Comparison of ENCODE assay signal across 8 mouse cellular contexts in the genomic region with DNA sequence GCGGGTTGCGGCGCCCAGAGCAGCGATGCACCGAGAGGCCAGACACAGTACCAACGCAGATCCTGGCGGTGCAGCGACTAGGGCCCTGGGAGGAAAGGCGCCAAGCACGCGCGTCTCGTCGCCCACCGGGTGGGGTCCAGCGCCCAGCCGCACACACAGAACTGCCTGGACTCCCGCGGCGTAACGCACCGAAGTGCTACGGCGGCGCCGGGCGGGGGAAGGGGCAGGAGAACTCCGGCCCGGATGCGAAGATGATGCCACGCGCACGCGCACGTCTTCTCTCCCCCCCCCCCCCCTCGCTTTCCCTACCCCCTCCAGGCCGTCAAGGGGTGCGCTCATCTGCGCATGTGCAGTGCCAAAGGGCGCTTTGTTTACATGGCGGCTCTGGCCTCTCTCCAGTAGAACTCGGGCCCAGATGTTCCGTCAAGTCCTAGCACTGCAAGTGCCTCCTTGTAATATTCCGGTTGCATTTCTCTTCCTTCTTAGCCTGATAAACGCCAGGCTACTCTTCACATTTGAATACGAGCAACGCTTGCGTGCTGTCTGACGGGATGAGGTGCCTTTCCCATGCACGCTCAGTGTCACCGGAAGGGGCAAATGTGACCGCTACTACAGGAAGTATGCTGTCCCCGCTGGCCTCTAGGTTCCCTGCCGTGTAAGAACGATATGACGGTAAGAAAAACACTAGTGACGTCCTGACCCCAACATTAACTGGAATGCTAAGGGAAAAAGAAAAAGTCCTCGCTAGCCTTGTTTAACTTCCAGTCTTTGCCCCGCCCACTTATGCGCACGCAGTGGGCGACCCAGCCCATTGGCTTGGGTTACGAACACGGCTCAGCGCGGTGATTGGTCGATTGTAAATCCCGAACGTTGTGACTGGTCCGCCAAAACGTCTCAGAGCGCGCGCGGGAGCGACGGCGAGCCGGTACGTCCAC. TPM values are rescaled to one million over a fixed set of nuclear protein-coding genes. Genes with fewer than 3 reads are reported as not detected.
A peak's percentile ranks its signal among the peaks of the same experiment; 100 is the strongest.
DNase-seq lines count a peak whose midpoint lies in the region; ATAC-seq and TF ChIP-seq lines count a peak whose summit lies in the region.

A gene (minus strand): TSS at position 238 of the 935 bp plus-strand sequence.
A gene (plus strand): TSS at position 348 of the 935 bp plus-strand sequence.

- peak within 1 kb of the TSS; percentile 88 for H3K4me2 ChIP-seq in kidney, embryonic 14.5 days (replicated peaks; ENCODE audit: low read depth, low read length)
- H3K4me2 ChIP-seq in limb, embryonic 15.5 days = peak within 1 kb of the TSS; percentile 85

- ATAC-seq in kidney, embryonic 14.5 days (ENCODE audit: low FRiP score, low TSS enrichment) = peak; percentile 95
- peak; percentile 94 for ATAC-seq in limb, embryonic 15.5 days (ENCODE audit: insufficient number of reproducible peaks, low FRiP score, low TSS enrichment, low read depth)

- no peaks in the 10 kb centered on the region for H3K27me3 ChIP-seq in kidney, embryonic 14.5 days (ENCODE audit: control insufficient read depth, insufficient read depth, low read length)
- H3K27me3 ChIP-seq in limb, embryonic 15.5 days = no peaks in the 10 kb centered on the region

- no peaks in the 10 kb centered on the region for H3K9me3 ChIP-seq in kidney, embryonic 14.5 days (ENCODE audit: control insufficient read depth, low read length)
- no peaks in the 10 kb centered on the region for H3K9me3 ChIP-seq in limb, embryonic 15.5 days

- TF ChIP-seq CTCF in bone marrow macrophage, adult 2 months (IDR thresholded peaks at IDR 0.05; ENCODE audit: low read depth, low read length) = no peak
- no peak for TF ChIP-seq CTCF in embryonic fibroblast, embryonic 13.5 days (IDR thresholded peaks at IDR 0.05; ENCODE audit: borderline replicate concordance, insufficient read depth, low read length)

- under 1% methylated on average over 73 of the region's 80 CpGs for WGBS in kidney, embryonic 14.5 days
- under 1% methylated on average over 69 of the region's 80 CpGs for WGBS in limb, embryonic 15.5 days

- peak; percentile 87; the same call in 1 of the 2 replicates for TF ChIP-seq POLR2A in bone marrow macrophage, adult 2 months (IDR thresholded peaks at IDR 0.05; ENCODE audit: borderline replicate concordance, low read depth, low read length)
- TF ChIP-seq POLR2A in embryonic fibroblast, embryonic 13.5 days (IDR thresholded peaks at IDR 0.05; ENCODE audit: low read depth, low read length) = peak; percentile 91

- H3K4me1 ChIP-seq in bone marrow macrophage, adult 2 months (ENCODE audit: control insufficient read depth, insufficient read depth, low read length) = peaks cover 22% of the 10 kb centered on the region
- H3K4me1 ChIP-seq in embryonic fibroblast, embryonic 13.5 days (ENCODE audit: control insufficient read depth, insufficient read depth, low read length) = peaks cover 10% of the 10 kb centered on the region; the same call in 1 of the 2 replicates
- peaks cover 29% of the 10 kb centered on the region for H3K4me1 ChIP-seq in kidney, embryonic 14.5 days (ENCODE audit: control insufficient read depth, insufficient read depth, low read length)
- peaks cover 43% of the 10 kb centered on the region for H3K4me1 ChIP-seq in limb, embryonic 15.5 days

- H3K27ac ChIP-seq in bone marrow macrophage, adult 2 months (ENCODE audit: insufficient read depth, low read depth, low read length) = peak within 1 kb of the TSS; percentile 71
- H3K27ac ChIP-seq in embryonic fibroblast, embryonic 13.5 days (ENCODE audit: insufficient read depth, low read length) = peak within 1 kb of the TSS; percentile 39
- H3K27ac ChIP-seq in kidney, embryonic 14.5 days (ENCODE audit: low read depth, low read length) = peak within 1 kb of the TSS; percentile 90
- H3K27ac ChIP-seq in limb, embryonic 15.5 days = peak within 1 kb of the TSS; percentile 91

- peaks cover 4% of the 10 kb centered on the region; the same call in 1 of the 2 replicates for H3K36me3 ChIP-seq in kidney, embryonic 14.5 days (ENCODE audit: control insufficient read depth, insufficient read depth, low read length)
- no peaks in the 10 kb centered on the region for H3K36me3 ChIP-seq in limb, embryonic 15.5 days

- H3K9ac ChIP-seq in kidney, embryonic 14.5 days (ENCODE audit: low read depth, low read length) = peak within 1 kb of the TSS; percentile 94
- peak within 1 kb of the TSS; percentile 97 for H3K9ac ChIP-seq in limb, embryonic 15.5 days

- peak within 1 kb of the TSS; percentile 78 for H3K4me3 ChIP-seq in bone marrow macrophage, adult 2 months (ENCODE audit: insufficient read depth, low read length)
- peak within 1 kb of the TSS; percentile 76 for H3K4me3 ChIP-seq in embryonic fibroblast, embryonic 13.5 days (ENCODE audit: insufficient read depth, low read length)
- H3K4me3 ChIP-seq in kidney, embryonic 14.5 days (ENCODE audit: low read length) = peak within 1 kb of the TSS; percentile 97
- H3K4me3 ChIP-seq in limb, embryonic 15.5 days = peak within 1 kb of the TSS; percentile 98

- DNase-seq in A20 (ENCODE audit: low read depth, low spot score) = peak; percentile 97
- DNase-seq in heart, adult 9 months (ENCODE audit: low spot score in 2 of 2) = peak; percentile 97
- DNase-seq in monocyte, adult 2 months (ENCODE audit: low read depth in 1 of 2, low spot score in 2 of 2) = peak; percentile 83 to 92
- peak; percentile 91 to 95 for DNase-seq in spleen, postnatal 36 days (ENCODE audit: low spot score in 2 of 2)

RNA-seq across cellular contexts. Expression of the first gene that starts in this region (rescaled TPM):
- polyA plus RNA-seq in bone marrow macrophage, adult 2 months (2012; ENCODE audit: insufficient read depth, insufficient read length, missing spikeins) = 32.6 and 35.8 TPM in 2 replicates
- polyA plus RNA-seq in embryonic fibroblast, embryonic 13.5 days (2011; ENCODE audit: insufficient read length, low read depth, missing spikeins) = 37.6 and 45.6 TPM in 2 replicates
- polyA plus RNA-seq in kidney, embryonic 14.5 days (2014; fragmentation: Nextera tagmentation; extraction: Ambion mirVana) = 24.1 and 42.3 TPM in 2 replicates
- 36.4 and 36.5 TPM in 2 replicates for polyA plus RNA-seq in limb, embryonic 15.5 days (2015; fragmentation: Nextera tagmentation; extraction: Ambion mirVana)

RNA-seq across cellular contexts. Expression of the second gene that starts in this region (rescaled TPM):
- 26.1 and 28.0 TPM in 2 replicates for polyA plus RNA-seq in bone marrow macrophage, adult 2 months (2012; ENCODE audit: insufficient read depth, insufficient read length, missing spikeins)
- polyA plus RNA-seq in embryonic fibroblast, embryonic 13.5 days (2011; ENCODE audit: insufficient read length, low read depth, missing spikeins) = 16.7 and 18.2 TPM in 2 replicates
- polyA plus RNA-seq in kidney, embryonic 14.5 days (2014; fragmentation: Nextera tagmentation; extraction: Ambion mirVana) = 25.6 and 41.3 TPM in 2 replicates
- polyA plus RNA-seq in limb, embryonic 15.5 days (2015; fragmentation: Nextera tagmentation; extraction: Ambion mirVana) = 21.3 and 21.6 TPM in 2 replicates

Comparison
In these comparisons a context has a peak if more than half of its experiments do, and no peak if none do; other contexts are left out.
1. Peak in every context shown above with its lines: DNase-seq, ATAC-seq, H3K4me3 ChIP-seq and H3K27ac ChIP-seq.
2. H3K27ac ChIP-seq: peak in every context shown above with its lines; median percentile 91 in limb, embryonic 15.5 days; 90 in kidney, embryonic 14.5 days; 71 in bone marrow macrophage, adult 2 months; 39 in embryonic fibroblast, embryonic 13.5 days.